8 mouse cellular contexts compared by ENCODE assay signal in genomic region chr11:117939004-117939730, GRCm38 (mm10). TPM values are rescaled to one million over a fixed set of nuclear protein-coding genes. Genes with fewer than 3 reads are reported as not detected.
DNase-seq lines count a peak whose midpoint lies in the region; ATAC-seq and TF ChIP-seq lines count a peak whose summit lies in the region.
"Had no signal": no experiment of that assay in that cellular context is flagged by ENCODE, and none has a peak within 500 bp of the region (broad histone marks: within the 10 kb centered on the region; RNA-seq: fewer than 3 reads in every experiment).

No protein-coding gene starts in this region.

- H3K27ac ChIP-seq in left cerebral cortex, adult 2 months: peak overlapping the region; percentile 7; the same call in 1 of the 2 replicates
- H3K27ac ChIP-seq in forebrain, embryonic 13.5 days: peak overlapping the region; percentile 88
- H3K27ac ChIP-seq in intestine, postnatal 0 days (ENCODE audit: low read depth, low read length): peak overlapping the region; percentile 11; the same call in 1 of the 2 replicates
- H3K27ac ChIP-seq in stomach, embryonic 14.5 days (ENCODE audit: low read length): peak overlapping the region; percentile 90

- peaks cover 13% of the 10 kb centered on the region; the same call in 1 of the 2 replicates for H3K27me3 ChIP-seq in forebrain, embryonic 13.5 days
- no peaks in the 10 kb centered on the region for H3K27me3 ChIP-seq in intestine, postnatal 0 days (replicated peaks; ENCODE audit: control insufficient read depth, insufficient read depth, low read length)
- H3K27me3 ChIP-seq in stomach, embryonic 14.5 days (ENCODE audit: control insufficient read depth, insufficient read depth, low read length): no peaks in the 10 kb centered on the region

- TF ChIP-seq CTCF in left cerebral cortex, adult 2 months (IDR thresholded peaks at IDR 0.05): no peak
- TF ChIP-seq CTCF in intestine, postnatal 0 days (IDR thresholded peaks at IDR 0.05; ENCODE audit: low read depth): no peak

- H3K4me1 ChIP-seq in forebrain, embryonic 13.5 days: peaks cover 52% of the 10 kb centered on the region
- peaks cover 15% of the 10 kb centered on the region for H3K4me1 ChIP-seq in intestine, postnatal 0 days (replicated peaks; ENCODE audit: control insufficient read depth, insufficient read depth, low read length)
- peaks cover 54% of the 10 kb centered on the region for H3K4me1 ChIP-seq in stomach, embryonic 14.5 days (ENCODE audit: control insufficient read depth, insufficient read depth, low read length)

- H3K36me3 ChIP-seq in forebrain, embryonic 13.5 days (ENCODE audit: poor library complexity, severe bottlenecking): no peaks in the 10 kb centered on the region
- no peaks in the 10 kb centered on the region for H3K36me3 ChIP-seq in intestine, postnatal 0 days (ENCODE audit: control insufficient read depth, insufficient read depth)
- H3K36me3 ChIP-seq in stomach, embryonic 14.5 days (ENCODE audit: control insufficient read depth, insufficient read depth, low read length): no peaks in the 10 kb centered on the region
- H3K36me3 ChIP-seq: G1E had no signal

- peak overlapping the region; percentile 49 for H3K4me2 ChIP-seq in forebrain, embryonic 13.5 days
- no peak overlapping the region for H3K4me2 ChIP-seq in intestine, postnatal 0 days (replicated peaks; ENCODE audit: low read depth)
- H3K4me2 ChIP-seq in stomach, embryonic 14.5 days (replicated peaks; ENCODE audit: low read depth, low read length): peak overlapping the region; percentile 17; the same call in 1 of the 2 replicates

- 25% methylated on average over 4 of the region's 4 CpGs for WGBS in forebrain, embryonic 13.5 days
- WGBS in intestine, postnatal 0 days: 56% methylated on average over 4 of the region's 4 CpGs
- WGBS in stomach, embryonic 14.5 days: 29% methylated on average over 4 of the region's 4 CpGs

- H3K4me3 ChIP-seq in left cerebral cortex, adult 2 months: no peak overlapping the region
- no peak overlapping the region for H3K4me3 ChIP-seq in forebrain, embryonic 13.5 days
- H3K4me3 ChIP-seq in intestine, postnatal 0 days (ENCODE audit: low read depth, low read length): no peak overlapping the region
- H3K4me3 ChIP-seq in stomach, embryonic 14.5 days (ENCODE audit: low read depth, low read length): no peak overlapping the region

- DNase-seq in left cerebral cortex, adult 2 months (ENCODE audit: extremely low spot score in 1 of 2, low spot score in 2 of 2): no peak
- no peak for DNase-seq in left cerebral cortex, postnatal 25 days (ENCODE audit: low spot score in 2 of 2)
- no peak for DNase-seq in cerebellum, adult 11-12 months

- intact Hi-C loops in left cerebral cortex, adult 2 months (cut with DNase I): no loop called here
- intact Hi-C loops in left cerebral cortex, postnatal 25 days (cut with DNase I): no loop called here

- no peak overlapping the region for H3K9ac ChIP-seq in forebrain, embryonic 13.5 days
- no peak overlapping the region for H3K9ac ChIP-seq in intestine, postnatal 0 days (ENCODE audit: low read depth, low read length)
- H3K9ac ChIP-seq in stomach, embryonic 14.5 days (replicated peaks; ENCODE audit: low read depth, low read length): no peak overlapping the region

- ATAC-seq in forebrain, embryonic 13.5 days: peak; percentile 72
- no peak for ATAC-seq in intestine, postnatal 0 days
- ATAC-seq in stomach, embryonic 14.5 days (ENCODE audit: insufficient number of reproducible peaks, insufficient read depth, low FRiP score, low read depth): no peak
- ATAC-seq in granulocyte monocyte progenitor cell, adult 5-6 weeks (replicated peaks; ENCODE audit: poor library complexity, severe bottlenecking): no peak

- no peaks in the 10 kb centered on the region for H3K9me3 ChIP-seq in forebrain, embryonic 13.5 days (replicated peaks)
- H3K9me3 ChIP-seq in intestine, postnatal 0 days (ENCODE audit: control insufficient read depth): no peaks in the 10 kb centered on the region
- H3K9me3 ChIP-seq in stomach, embryonic 14.5 days (ENCODE audit: control insufficient read depth, low read depth, low read length): no peaks in the 10 kb centered on the region
- H3K9me3 ChIP-seq: G1E had no signal

RNA-seq across cellular contexts. Expression of gene Socs3, which starts 30.7 kb away (rescaled TPM):
- 1 to 10 TPM; 4.4 to 6.1 TPM for total RNA-seq in left cerebral cortex, adult 2 months (2021)
- 1 to 10 TPM; 3.8 to 4.3 TPM for total RNA-seq in left cerebral cortex, postnatal 25 days (2021)
- 12.4 and 13.5 TPM in 2 replicates for polyA plus RNA-seq in forebrain, embryonic 13.5 days (2015; fragmentation: Nextera tagmentation; extraction: Ambion mirVana)
- polyA plus RNA-seq in intestine, postnatal 0 days (2015; fragmentation: Nextera tagmentation; extraction: Ambion mirVana): 15.7 and 15.9 TPM in 2 replicates
- 9.2 and 11.5 TPM in 2 replicates for polyA plus RNA-seq in stomach, embryonic 14.5 days (2014; fragmentation: Nextera tagmentation; extraction: Ambion mirVana)
- total RNA-seq in granulocyte monocyte progenitor cell, adult 5-6 weeks (2014; fragmentation: Nextera tagmentation): 0.41 TPM in 1 of 2 replicates, not detected in the other
- 2.0 and 2.2 TPM in 2 replicates for total RNA-seq in granulocyte monocyte progenitor cell, adult 5-6 weeks (2017)

RNA-seq across cellular contexts. Expression of gene Pgs1, which starts 46.9 kb away (rescaled TPM):
- 10 to 100 TPM; 83.3 to 85.5 TPM for total RNA-seq in left cerebral cortex, adult 2 months (2021)
- total RNA-seq in left cerebral cortex, postnatal 25 days (2021): 10 to 100 TPM; 85.6 to 88.1 TPM
- 42.7 and 47.7 TPM in 2 replicates for polyA plus RNA-seq in forebrain, embryonic 13.5 days (2015; fragmentation: Nextera tagmentation; extraction: Ambion mirVana)
- polyA plus RNA-seq in intestine, postnatal 0 days (2015; fragmentation: Nextera tagmentation; extraction: Ambion mirVana): 23.1 and 24.0 TPM in 2 replicates
- 30.6 and 30.8 TPM in 2 replicates for polyA plus RNA-seq in stomach, embryonic 14.5 days (2014; fragmentation: Nextera tagmentation; extraction: Ambion mirVana)
- total RNA-seq in granulocyte monocyte progenitor cell, adult 5-6 weeks (2014; fragmentation: Nextera tagmentation): 43.1 and 44.5 TPM in 2 replicates
- 18.8 and 23.3 TPM in 2 replicates for total RNA-seq in granulocyte monocyte progenitor cell, adult 5-6 weeks (2017)

Comparison
In these comparisons a context has a peak if more than half of its experiments do, and no peak if none do; other contexts are left out.
1. H3K27ac ChIP-seq: peak in every context shown above with its lines; median percentile 90 in stomach, embryonic 14.5 days; 88 in forebrain, embryonic 13.5 days; 11 in intestine, postnatal 0 days; 7 in left cerebral cortex, adult 2 months.